Mouse (Mus musculus): Measurements from ENCODE around the gene Lin54.

The Lin54 gene

DNA sequence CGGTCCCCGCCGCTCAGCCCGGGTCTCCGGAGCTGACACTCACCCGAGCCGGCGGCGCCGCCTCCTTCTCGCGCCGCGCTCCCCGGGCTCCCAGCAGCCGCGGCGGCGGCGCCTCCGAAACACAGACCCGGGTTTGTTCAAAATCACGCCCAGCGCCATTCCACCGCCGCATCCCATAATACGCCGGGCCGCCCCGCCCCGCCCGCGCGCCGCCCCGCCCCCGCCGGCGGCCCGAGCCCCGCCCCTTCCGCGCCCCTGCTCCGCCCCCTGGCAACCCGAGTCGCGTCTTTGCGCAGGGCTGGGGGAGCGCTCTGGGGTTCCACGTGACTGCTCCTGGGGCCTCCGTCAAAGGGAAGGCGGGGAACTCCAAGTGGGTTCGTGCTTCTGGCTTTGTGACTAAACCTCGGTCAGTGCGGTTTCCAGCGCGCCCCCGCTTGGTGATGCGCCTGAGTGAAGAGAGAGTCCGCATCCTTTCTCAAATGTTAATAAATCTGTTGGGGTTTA is at the start of gene Lin54:
Gene Lin54, minus strand, starts transcription at position 182 of the 504 bp plus-strand sequence.
- peak; percentile 83 to 92 for DNase-seq (ENCODE audit: low spot score in 2 of 2)

DNA sequence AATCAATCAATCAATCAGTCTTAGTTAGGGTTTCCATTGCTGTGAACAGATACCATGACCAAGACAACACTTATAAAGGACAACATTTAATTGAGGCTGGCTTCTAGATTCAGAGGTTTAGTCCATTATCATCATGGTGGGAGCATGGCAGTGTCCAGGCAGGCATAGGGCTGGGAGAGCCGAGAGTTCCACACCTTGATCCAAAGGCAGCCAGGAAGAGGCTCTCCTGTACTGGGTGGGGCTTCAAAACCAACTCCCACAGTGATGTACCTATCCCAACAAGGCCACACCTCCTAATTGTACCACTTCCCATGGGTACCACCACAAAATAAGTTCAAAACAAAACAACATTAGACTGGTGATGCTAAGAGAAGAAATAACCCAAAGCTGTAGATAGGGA is 49.7 kb upstream of the Lin54 start:
- no peak for DNase-seq (ENCODE audit: low spot score in 2 of 2)

GRCm38 (mm10) chr5:100549311-100549710 is 48.9 kb upstream of the Lin54 start:
- no peak for DNase-seq (ENCODE audit: low spot score in 2 of 2)

DNA sequence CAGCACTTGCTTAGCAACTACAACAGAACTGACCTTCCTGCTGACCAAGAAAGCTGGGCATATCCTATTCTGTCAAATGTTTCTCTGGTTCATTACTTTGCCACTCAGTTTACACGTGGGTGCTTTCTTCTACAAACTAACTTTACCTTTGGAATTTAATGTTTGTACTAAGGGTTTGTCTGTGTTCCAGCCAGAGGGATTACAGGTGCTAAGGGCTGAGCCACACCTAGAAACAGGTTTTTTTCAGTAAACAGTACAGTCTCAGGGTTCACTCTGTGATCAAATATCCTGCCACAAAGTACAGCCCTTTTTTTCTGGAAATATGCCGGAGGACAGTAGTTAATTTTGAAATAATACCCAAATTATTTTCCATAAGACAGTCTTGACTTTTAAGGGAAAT is 47.8 kb upstream of the Lin54 start:
- DNase-seq (ENCODE audit: low spot score in 2 of 2) = no peak

DNA sequence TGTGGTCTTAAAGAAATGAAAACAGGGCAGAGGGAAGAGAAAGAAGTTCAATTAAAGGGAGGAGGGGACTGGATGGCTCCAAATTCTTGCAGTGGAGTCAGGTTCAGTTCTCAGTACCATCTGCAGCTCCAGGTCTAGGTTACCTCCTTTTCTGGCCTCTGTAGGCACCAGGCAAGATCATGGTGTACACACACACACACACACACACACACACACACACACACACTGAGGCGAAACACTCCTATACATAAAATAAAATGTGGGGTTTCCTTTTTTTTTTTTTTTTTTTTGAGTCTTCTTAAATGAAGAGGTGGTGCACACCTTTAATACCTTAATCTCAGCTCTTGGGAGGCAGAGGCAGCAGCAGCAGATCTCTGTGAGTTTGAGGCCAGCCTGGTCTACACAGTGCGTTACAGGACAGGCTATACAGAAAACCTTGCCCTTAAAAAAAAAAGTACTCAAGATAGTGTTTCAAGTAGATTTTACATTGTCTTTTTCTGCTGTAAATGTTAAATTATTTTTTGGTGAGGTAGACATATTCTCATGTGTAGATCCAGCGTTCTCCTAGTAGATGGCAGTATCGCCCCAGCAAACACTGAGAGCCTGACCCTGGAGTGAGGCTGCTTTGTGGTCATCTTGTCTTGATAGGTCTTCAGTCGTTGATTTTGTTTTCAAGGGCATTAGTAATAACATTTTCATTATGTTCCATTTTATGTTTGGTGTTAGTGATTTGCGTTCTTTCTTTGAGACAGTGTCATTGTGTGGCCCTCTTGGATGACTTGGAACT is 46.0 kb upstream of the Lin54 start:
- DNase-seq (ENCODE audit: low spot score in 2 of 2) = no peak

- peak in 1 of 2 experiments; percentile 32 for DNase-seq (ENCODE audit: low spot score in 2 of 2)
These were observed 36.2 kb upstream of the Lin54 start for GRCm38 (mm10) chr5:100536638-100537037.

- no peak for DNase-seq (ENCODE audit: low spot score in 2 of 2)
These were observed 35.4 kb upstream of the Lin54 start for GRCm38 (mm10) chr5:100535826-100536225.

GRCm38 (mm10) chr5:100526164-100526563 is 25.7 kb upstream of the Lin54 start:
- DNase-seq (ENCODE audit: low spot score in 2 of 2) = peak in 1 of 2 experiments; percentile 33

DNA sequence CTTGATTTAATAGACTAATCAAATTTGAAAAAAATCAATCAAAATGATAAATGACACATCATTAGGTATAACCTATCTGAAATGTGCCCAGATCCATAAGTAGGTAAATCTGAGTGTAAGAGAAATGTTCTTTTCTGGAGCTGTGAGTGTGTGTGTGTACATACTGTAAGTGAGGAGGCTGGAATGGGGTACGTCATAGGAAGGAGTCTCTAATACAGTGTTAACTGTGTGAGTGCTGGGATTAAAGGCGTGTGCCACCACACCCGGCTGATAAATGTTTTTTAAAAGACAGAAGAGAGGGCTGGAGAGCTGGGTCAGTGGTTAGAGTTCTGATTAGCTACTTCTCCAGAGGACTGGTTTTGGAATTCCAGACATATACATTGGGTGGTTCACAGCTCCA is 25.2 kb upstream of the Lin54 start:
- DNase-seq (ENCODE audit: low spot score in 2 of 2) = no peak

DNA sequence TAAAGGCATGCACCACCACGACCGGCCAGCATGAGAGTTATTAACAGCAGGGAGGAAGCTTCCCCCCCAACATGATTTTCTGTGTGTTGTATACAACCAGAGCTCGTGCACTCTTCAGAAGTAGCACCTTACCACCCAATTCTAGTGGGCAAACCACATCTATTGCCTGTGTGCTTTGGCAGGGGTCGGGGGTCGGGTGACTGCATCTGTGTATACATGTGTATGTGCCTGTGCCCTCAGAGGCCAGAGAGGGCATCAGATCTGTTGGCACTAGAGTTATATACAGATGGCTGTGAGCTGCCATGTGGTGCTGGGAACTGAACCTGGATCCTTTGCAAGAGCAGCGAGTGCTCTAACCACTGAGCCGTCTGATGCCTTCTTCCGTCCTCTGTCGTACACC is 24.5 kb upstream of the Lin54 start:
- DNase-seq (ENCODE audit: low spot score in 2 of 2) = no peak

- no peak for DNase-seq (ENCODE audit: low spot score in 2 of 2)
These were observed 22.9 kb upstream of the Lin54 start for GRCm38 (mm10) chr5:100523331-100523730.

GRCm38 (mm10) chr5:100520223-100520622 is 19.8 kb upstream of the Lin54 start:
- DNase-seq (ENCODE audit: low spot score in 2 of 2) = no peak

- no peak for DNase-seq (ENCODE audit: low spot score in 2 of 2)
These were observed 18.6 kb upstream of the Lin54 start for GRCm38 (mm10) chr5:100519027-100519411.

DNA sequence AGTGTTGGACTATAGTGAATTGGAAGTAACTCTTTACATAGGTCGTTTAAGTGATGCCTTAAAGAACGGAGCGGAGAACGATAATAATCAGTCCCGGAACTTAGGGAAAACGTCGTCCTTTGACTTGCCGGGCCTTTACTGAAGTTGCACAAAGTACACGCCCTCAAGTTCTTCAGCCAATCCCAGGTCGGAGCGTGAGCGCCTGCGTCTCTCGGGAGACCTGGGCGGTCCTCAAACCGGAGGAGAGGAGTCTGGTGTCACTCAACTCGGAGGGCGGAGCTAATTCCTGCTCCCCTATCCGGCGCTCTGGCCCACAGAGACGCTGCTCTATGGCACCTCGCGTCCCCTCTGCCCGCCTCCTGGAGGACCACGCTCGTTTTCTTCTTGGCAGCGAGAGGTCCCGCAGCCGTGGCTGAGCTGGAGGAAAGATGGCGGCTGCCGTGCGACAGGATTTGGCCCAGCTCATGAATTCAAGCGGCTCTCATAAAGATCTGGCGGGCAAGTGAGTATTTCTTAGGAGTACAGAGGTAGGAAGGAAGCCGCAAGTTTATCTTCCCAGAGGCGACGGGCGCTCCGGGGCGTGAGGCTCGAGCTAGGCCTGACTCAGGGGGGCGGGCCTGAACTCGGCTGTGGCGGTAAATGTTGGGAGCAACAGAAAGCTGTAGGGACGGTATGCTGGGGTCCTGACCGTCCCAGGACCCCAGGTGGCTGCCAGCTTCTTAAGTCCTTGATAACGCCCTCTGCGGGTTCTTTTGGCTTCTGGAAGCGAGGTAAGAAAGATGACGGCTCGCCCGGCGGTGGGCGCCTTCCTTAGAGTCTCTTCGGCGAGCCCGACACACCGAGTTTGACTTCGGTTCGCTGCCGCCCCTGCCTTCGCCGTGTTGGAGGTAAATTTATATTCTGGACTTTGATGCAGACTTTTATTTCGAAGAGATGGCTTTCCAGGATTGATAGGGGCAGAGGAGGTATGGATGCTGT is 17.9 kb upstream of the Lin54 start, which contains the start of gene Cops4:
Gene Cops4, plus strand, starts transcription at position 261 of the 978 bp plus-strand sequence.
- peak; percentile 97 to 98 for DNase-seq (ENCODE audit: low spot score in 2 of 2)

DNA sequence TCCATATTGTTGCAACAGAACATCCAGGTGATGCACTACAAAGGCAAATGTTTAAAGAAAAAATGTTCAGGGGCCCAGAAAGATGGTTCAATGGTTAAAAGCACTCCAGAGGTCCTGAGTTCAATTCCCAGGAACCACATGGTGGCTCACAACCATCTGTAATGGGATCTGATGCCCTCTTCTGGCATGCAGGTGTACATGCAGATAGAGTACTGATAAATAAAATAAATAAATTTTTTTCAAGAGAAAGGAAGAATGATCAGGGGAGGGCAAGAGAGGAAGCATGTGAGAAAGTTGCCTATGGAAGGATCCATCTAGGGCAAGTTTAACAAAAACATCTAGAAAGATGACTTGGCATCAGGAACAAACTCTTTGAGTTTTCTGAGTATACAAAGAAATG is 12.1 kb upstream of the Lin54 start:
- no peak for DNase-seq (ENCODE audit: low spot score in 2 of 2)

- no peak for DNase-seq (ENCODE audit: low spot score in 2 of 2)
These were observed 8.8 kb upstream of the Lin54 start for GRCm38 (mm10) chr5:100509247-100509646.

DNA sequence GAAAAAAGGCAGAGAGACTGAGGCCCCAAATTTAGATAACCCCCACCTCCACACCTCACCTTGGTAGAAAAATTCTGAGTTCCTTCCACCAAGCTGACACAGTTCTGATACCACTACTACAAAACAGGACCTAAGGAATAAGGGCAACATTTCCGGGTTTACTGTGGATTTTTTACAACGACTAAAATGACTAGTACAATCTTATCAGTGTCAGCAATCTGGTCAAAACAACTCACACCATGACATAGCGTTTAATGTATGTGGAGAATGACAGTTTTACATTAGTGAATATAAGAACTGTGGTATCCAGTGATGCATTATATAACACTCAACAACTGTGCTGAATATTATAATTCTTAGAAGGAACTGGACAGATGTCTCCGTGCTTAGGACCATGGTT is 828 bp upstream of the Lin54 start:
- DNase-seq (ENCODE audit: low spot score in 2 of 2) = no peak

DNA sequence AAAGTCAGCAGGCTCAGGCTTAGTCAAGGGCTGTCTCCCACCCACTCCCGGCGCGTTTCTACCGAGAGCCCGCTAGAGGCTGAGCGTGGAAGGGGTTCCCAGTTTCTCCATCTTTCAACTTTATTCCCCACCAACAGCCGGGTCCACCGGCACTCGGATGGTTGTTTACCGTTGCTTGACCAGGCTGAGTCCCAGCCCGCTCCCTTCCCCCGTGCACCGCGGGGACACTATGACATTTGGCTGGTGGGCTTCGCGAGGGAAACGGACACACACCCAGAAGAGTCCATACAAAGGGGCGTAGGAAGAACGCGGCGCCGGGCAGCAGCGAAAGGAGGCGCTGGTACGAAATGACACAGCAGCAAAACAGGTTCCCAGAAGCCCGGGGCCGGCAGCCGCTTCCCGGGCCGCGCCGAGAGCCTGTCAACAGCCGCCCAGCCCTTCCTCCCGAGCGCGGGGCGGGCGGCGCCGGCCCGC is 571 bp downstream of the Lin54 start:
- DNase-seq (ENCODE audit: low spot score in 2 of 2) = peak; percentile 60 to 81

DNA sequence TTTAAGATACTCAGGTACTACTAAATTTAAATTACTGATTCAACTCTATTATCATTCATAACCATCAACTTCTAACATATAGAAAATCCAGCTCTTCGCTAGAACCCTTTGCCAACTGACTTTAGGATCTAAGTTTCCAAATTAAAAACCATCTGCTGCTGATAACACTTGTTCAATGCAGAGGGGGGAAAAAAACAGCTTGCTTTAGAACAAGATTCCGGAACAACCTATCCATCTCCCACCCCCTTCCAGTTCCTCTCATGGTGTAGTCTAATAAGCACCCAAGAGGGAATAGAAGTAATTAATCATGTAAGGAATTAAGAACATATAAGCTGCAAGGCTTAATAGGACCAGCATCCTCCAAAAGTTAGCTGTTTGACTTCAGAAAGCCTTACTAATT is 1.2 kb downstream of the Lin54 start:
- no peak for DNase-seq (ENCODE audit: low spot score in 2 of 2)

GRCm38 (mm10) chr5:100498436-100499180 is 1.8 kb downstream of the Lin54 start:
- peak; percentile 88 to 93 for DNase-seq (ENCODE audit: low spot score in 2 of 2)

GRCm38 (mm10) chr5:100491704-100492103 is 8.7 kb downstream of the Lin54 start:
- no peak for DNase-seq (ENCODE audit: low spot score in 2 of 2)

Measured in spleen, postnatal 4 days (tissue).